Mouse (Mus musculus): ENCODE data around the gene Ankrd45. TPM values are rescaled to one million over a fixed set of nuclear protein-coding genes. Genes with fewer than 3 reads are reported as not detected.
A peak's percentile ranks its signal among the peaks of the same experiment; 100 is the strongest.
"Not testable (repeated sequence)": the region's sequence is repeated elsewhere in the genome, so short reads cannot be mapped to it uniquely, and the experiment has no call there.

Gene Ankrd45
- not detected for total RNA-seq (2021)
- long read RNA-seq, experiment 1, result 0 reads
- long read RNA-seq, experiment 2, result 0 reads

- no peak for DNase-seq
- intact Hi-C loops (cut with DNase I), result no loop called here
Measured at GRCm38 (mm10) chr1:161142531-161143159, at the start of gene Ankrd45. Ankrd45 (plus strand) TSS chr1:161142691.

DNA sequence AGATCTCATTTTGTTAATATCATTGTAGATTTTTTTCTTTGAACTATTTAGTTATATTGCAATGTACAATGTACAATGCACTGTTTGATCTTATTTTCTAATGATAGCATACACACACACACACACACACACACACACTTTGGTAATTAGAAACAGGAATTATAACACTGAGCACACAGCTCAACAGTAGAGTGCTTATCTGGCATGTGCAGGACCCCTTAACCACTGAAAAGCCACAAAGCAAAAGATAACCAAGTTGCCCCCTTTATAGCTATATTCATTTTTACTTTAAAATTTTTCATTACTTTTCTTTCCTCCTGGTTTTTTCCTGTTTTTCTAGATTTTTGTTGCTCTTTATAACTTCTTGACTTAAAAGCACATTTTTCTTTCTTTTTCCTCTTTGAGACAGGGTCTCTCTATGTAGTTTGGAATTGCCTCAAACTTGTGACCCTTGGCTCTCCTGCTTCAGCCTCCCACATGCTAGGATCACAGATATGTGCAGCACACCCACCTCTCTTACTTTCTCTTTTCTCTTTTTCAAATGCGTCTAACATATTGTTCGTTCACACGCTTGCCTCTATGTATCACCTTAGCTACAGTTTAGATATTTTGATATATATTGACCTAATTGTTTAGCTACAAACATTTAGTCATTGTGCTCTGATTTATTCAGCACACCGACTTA, 42.6 kb upstream of the Ankrd45 start:
- intact Hi-C loops (cut with DNase I), result no loop called here

GRCm38 (mm10) chr1:161103842-161104241, 38.6 kb upstream of the Ankrd45 start:
- intact Hi-C loops (cut with DNase I), result no loop called here
- DNase-seq, result no peak

More for the DNA sequence above, 42.6 kb upstream of the Ankrd45 start:
- DNase-seq, result no peak

DNA sequence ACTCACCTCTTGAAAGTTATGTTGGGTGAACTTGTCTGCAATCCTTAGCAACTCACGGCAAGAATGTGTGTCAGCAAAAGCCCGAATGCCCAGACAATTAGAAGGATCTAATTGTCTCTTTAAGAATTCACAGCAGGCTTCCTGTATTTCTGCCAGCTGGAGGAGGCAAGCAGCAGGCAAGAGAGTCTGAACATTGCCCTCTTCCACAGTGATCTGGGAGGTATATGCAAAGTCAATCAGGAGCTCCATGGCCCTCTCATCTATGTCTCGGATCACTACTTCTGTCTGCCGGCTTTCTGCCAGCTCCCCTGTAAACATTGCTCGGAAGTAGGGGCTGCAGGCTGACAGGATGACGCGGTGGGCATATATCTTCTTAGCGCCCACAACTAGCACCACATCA, 33.3 kb upstream of the Ankrd45 start:
- intact Hi-C loops (cut with DNase I), result no loop called here
- DNase-seq, result no peak

- no peak for DNase-seq
- intact Hi-C loops (cut with DNase I), result no loop called here
Measured at GRCm38 (mm10) chr1:161114591-161114990, 27.9 kb upstream of the Ankrd45 start.

- intact Hi-C loops (cut with DNase I), result no loop called here
- DNase-seq, result no peak
Measured at GRCm38 (mm10) chr1:161122661-161123418, 19.7 kb upstream of the Ankrd45 start.

GRCm38 (mm10) chr1:161126461-161126860, 16.0 kb upstream of the Ankrd45 start:
- intact Hi-C loops (cut with DNase I), result no loop called here
- DNase-seq, result no peak

DNA sequence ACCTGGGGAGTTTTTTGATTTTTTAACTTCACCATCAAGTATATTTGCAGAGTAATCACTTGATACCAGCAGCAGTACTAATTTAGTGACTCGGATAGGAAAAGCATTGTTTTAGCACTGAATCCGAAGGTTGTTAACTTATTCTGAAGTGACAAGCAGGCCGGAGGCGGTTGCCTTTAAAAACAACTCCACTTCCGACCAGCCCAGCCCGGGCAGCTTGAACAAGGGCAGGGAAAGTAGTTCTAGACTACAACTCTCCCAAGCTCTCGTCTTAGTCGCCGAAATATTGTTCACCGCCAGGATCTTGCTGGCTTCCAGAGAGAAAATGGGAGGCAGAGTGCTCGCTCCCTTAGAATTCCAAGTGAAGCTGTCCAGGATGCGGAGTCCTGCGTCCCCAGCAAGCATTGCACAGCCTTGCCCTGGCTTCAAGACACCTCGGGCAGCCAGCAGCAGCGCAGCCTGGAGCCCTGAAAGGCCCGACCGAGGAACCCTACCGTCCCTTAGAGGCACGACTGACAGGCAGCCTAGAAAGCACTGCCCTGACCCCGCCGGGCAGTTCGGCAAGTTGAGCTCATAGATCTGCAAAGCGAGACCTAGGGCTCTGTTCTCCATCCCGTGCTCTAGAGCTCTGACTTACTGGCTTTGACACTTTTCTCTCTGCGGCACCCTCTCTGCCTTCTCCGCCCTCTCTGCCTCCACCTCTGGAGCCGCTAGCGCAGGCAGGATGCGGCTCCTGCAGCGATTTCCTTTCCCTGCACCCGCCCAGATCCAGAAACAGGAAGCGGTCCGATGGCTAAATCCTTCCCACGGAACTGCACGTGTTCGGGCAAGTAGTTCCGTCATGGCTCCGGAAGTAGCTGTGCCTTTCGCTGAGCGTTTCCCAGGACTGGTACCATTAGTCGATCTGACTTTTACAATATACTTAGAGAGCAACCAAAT, 11.5 kb upstream of the Ankrd45 start, which contains the start of gene Klhl20:
Gene Klhl20 (minus strand): TSS at position 786 of the 939 bp plus-strand sequence.
- peak; percentile 89 to 97 for DNase-seq
- intact Hi-C loops (cut with DNase I), result no loop called here

DNA sequence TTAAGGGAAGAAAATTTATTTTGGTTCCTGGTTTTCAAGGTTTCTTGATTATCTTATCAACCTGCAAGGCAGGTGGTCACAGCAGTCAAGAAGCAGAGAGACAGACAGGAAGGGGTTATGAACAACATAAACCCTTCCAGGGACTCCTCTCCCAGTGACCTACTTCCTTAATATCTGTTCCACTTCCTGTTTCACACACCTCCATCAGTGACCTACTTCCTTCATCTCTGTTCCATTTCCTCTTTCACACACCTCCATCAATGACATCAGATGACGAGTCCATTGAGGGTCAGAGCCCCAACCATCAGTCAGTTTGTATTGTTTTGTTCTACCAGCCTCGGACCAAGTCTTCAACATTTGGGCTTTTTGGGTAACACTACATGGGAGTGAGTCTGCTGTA, 3.0 kb upstream of the Ankrd45 start:
- intact Hi-C loops (cut with DNase I), result no loop called here
- DNase-seq, result no peak

DNA sequence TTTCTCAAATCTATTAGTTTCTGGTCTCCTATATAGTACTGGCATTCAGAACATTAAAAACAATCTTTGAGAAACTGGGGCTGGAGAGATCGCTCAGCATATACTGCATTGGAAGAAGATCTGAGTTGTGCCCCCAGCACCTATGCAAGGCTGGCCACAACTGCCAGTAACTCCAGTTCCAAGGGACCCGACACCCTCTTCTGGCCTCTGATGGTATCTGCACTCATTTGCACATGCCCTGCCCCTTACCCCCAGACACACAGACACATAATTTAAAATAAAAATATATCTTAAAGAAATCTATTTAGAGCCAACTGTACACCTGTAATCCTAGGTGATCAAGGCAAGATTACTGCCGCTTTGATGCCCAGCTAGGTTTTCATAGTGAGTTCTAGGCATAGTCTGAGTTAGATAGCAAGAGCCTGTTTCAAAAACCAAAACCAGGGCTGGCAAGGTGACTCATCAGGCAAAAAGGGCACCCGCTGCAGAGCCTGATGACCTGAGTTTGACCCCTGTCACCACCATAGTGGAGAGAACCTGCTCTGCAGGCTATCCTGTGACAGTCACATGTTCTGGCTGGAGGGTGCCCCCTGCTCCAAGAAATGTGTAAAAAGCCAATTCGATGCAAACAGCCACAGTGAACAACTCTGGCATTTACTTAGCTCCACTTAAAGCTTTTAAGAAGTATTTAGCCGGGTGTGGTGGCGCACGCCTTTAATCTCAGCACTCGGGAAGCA, 2.3 kb upstream of the Ankrd45 start:
- DNase-seq, result no peak
- intact Hi-C loops (cut with DNase I), result no loop called here

DNA sequence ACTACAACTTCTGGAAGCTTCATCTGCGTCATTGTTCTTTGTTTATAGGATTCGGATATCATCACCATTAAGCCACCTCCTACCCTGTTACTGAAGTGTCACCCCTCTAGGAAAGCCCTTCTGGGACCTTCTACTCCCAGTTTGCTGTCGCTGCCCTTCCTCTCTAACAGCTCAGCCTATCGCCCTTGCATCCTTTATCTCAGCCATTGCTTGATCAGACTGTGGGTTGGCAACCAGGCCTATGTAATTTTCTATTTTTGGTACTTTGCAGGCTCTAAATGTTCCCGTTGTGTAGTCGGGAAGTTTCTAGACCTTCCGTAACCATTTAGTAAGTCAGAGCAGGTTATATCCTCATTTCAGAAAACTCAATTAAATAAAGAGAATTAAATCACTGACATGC, 725 bp downstream of the Ankrd45 start:
- intact Hi-C loops (cut with DNase I), result no loop called here
- DNase-seq, result no peak

GRCm38 (mm10) chr1:161145611-161146010, 3.1 kb downstream of the Ankrd45 start:
- intact Hi-C loops (cut with DNase I); DNase-seq: not testable (repeated sequence)

- DNase-seq, result no peak
- intact Hi-C loops (cut with DNase I), result no loop called here
Measured at GRCm38 (mm10) chr1:161147888-161148287, 5.4 kb downstream of the Ankrd45 start.

DNA sequence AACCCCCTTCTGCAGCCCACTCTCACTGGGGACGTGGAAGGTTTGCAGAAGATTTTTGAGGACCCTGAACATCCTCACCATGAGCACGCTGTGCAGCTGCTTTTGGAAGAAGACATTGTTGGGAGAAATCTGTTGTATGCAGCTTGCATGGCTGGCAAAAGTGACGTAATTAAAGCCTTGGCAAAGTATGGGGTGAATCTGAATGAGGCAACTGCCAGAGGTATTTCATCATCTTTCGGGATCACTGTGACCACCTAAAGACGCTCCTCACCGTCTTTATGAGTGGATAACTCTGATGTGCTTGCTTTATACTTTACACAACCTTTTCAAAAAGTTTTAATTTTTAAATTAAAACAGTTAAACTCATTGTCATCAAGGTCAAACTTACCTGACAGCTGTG, 8.6 kb downstream of the Ankrd45 start:
- intact Hi-C loops (cut with DNase I), result no loop called here
- no peak for DNase-seq

- DNase-seq, result no peak
- intact Hi-C loops (cut with DNase I), result no loop called here
Measured at GRCm38 (mm10) chr1:161156546-161156945, 14.1 kb downstream of the Ankrd45 start.

DNA sequence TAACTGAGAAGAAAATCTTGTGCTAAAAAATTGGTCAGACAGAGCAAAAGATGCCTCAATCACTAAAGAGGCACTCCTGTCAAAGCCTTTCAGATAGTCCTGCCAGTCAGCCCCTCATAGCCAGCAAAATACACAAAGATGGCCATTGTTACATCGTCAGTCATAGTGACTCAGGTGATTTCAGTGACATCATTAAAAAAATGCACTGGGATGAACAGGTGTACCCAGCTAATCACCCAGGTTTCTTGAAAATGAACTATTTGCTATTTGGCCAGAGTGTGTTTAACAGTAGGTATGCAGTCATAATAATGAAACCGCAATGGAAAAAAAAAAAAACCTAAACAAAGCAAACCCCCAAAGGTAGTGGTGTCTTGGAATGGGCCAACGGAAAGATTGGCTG, 16.7 kb downstream of the Ankrd45 start, which contains the start of gene Tex50:
Gene Tex50 (minus strand): TSS at position 101 of the 400 bp plus-strand sequence.
- DNase-seq, result no peak
- intact Hi-C loops (cut with DNase I), result no loop called here

- intact Hi-C loops (cut with DNase I), result no loop called here
- DNase-seq, result no peak
Measured at GRCm38 (mm10) chr1:161160266-161160665, 17.8 kb downstream of the Ankrd45 start.

DNA sequence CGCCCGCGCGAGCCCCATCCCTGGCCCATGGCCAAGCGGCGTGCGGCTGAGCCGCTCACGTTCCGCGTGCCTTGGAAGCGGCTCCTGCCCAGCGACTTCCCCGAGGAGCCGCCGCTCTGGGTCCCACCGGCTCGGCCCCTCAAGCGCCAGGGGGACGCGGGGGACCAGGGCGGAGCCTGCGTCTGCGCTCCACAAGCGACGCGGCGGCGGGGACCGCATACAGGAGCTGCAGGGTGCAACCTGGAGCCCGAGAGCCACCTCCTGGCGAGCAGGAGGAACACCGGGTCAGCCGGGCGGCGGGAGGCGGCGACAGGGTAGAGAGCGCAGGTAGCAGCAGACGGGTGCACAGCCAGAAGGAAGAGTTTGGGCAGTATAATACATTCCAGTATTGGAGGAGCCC, 28.2 kb downstream of the Ankrd45 start:
- intact Hi-C loops (cut with DNase I), result loop anchor here (10.0 kb wide), 1 partner anchor 426 kb away; no protein-coding TSS in a partner anchor
- peak in 1 of 2 experiments; percentile 20 for DNase-seq

DNA sequence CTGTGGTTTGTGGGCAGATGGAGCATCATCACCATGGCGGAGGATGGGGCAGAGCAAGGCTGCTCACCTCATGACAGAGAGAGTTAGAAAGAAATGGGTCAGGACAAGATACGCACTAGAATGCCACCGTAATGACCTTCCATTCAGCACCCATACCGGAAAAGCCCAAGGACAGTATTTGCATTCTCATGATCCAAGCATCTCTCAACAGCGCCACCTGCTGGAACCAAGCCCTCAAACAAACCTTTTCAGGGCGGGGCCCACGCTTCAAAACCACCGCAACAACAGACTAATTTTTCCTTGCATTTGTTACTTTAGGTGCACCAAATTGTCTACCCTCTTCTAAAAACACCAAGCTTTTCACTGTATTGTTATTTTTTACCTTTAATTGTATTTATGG, 38.2 kb downstream of the Ankrd45 start:
- intact Hi-C loops (cut with DNase I), result no loop called here
- DNase-seq, result no peak

Data from gastrocnemius, postnatal 36 days (tissue).